Comparison of ENCODE assay signal across 20 mouse cellular contexts in the genomic region with DNA sequence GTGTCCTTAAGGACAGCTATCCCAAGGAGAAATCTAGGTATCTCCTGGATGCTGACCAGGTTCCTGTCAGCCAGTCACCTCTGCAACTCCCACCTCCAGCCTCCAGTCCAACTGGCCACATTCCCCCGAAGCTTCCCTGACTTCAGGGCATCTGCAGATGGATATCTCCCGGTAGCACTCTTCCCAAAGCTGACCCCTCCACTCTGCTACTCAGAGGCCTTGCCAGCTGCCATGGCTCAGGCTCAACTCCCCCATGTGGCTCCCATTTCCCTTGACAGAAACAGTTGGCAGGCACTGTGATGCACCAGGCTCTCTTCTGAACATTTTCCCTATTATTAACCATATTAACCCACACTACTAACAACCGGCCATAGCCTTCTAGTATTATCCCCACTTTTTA. TPM values are rescaled to one million over a fixed set of nuclear protein-coding genes. Genes with fewer than 3 reads are reported as not detected.
DNase-seq lines count a peak whose midpoint lies in the region; ATAC-seq and TF ChIP-seq lines count a peak whose summit lies in the region.
"Had no signal": no experiment of that assay in that cellular context is flagged by ENCODE, and none has a peak within 500 bp of the region (broad histone marks: within the 10 kb centered on the region; RNA-seq: fewer than 3 reads in every experiment).

No protein-coding gene starts in this region.

- no peak overlapping the region for H3K4me3 ChIP-seq in gastrocnemius, adult 2 months
- no peak overlapping the region for H3K4me3 ChIP-seq in lung, postnatal 0 days (ENCODE audit: low read depth, low read length)
- H3K4me3 ChIP-seq: forebrain, embryonic 12.5 days; hindbrain, embryonic 12.5 days; limb, embryonic 13.5 days; liver, embryonic 13.5 days; stomach, embryonic 15.5 days had no signal

- 42% methylated on average over 3 of the region's 3 CpGs for WGBS in lung, postnatal 0 days

- H3K27ac ChIP-seq in gastrocnemius, adult 2 months: peak overlapping the region; percentile 68; the same call in 1 of the 2 replicates
- H3K27ac ChIP-seq in lung, postnatal 0 days (ENCODE audit: low read length): no peak overlapping the region
- H3K27ac ChIP-seq: forebrain, embryonic 12.5 days; hindbrain, embryonic 12.5 days; limb, embryonic 13.5 days; liver, embryonic 13.5 days; stomach, embryonic 15.5 days had no signal

- no peak for DNase-seq in gastrocnemius, adult 2 months
- DNase-seq in gastrocnemius, postnatal 10 days: no peak
- DNase-seq in lung, postnatal 10 days: peak; percentile 34
- DNase-seq in lung, postnatal 0 days (ENCODE audit: low spot score): no peak
- peak; percentile 76 for DNase-seq in cerebellum, adult 11-12 months
- peak; percentile 73 to 74 for DNase-seq in cerebellum, postnatal 25 days
- no peak for DNase-seq in yolk sac, embryonic 10.5 days (ENCODE audit: low spot score)
- no peak for DNase-seq in heart, postnatal 25 days (ENCODE audit: low spot score)
- DNase-seq: adrenal gland, adult 2 months; B cell, adult 2 months; gastrocnemius, postnatal 36 days; kidney, adult 8-10 months; kidney, postnatal 36 days; liver, embryonic 13.5 days; thymus, adult 18-20 months; thymus, postnatal 4 days had no signal

- no peak for ATAC-seq in lung, postnatal 0 days

- peaks cover 22% of the 10 kb centered on the region; the same call in 1 of the 2 replicates for H3K36me3 ChIP-seq in lung, postnatal 0 days (ENCODE audit: insufficient read depth, low read length)

- H3K9ac ChIP-seq in lung, postnatal 0 days (replicated peaks; ENCODE audit: low read depth): no peak overlapping the region
- H3K9ac ChIP-seq: forebrain, embryonic 12.5 days; hindbrain, embryonic 12.5 days; limb, embryonic 13.5 days; liver, embryonic 13.5 days; stomach, embryonic 15.5 days had no signal

- H3K4me2 ChIP-seq in lung, postnatal 0 days (replicated peaks; ENCODE audit: low read depth, low read length): no peak overlapping the region
- H3K4me2 ChIP-seq: forebrain, embryonic 12.5 days; hindbrain, embryonic 12.5 days; limb, embryonic 13.5 days; liver, embryonic 13.5 days; stomach, embryonic 15.5 days had no signal

- H3K27me3 ChIP-seq in lung, postnatal 0 days (replicated peaks; ENCODE audit: insufficient read depth, low read length): no peaks in the 10 kb centered on the region
- H3K27me3 ChIP-seq: forebrain, embryonic 12.5 days; hindbrain, embryonic 12.5 days; limb, embryonic 13.5 days; liver, embryonic 13.5 days; stomach, embryonic 15.5 days had no signal

- TF ChIP-seq CTCF in gastrocnemius, adult 2 months (IDR thresholded peaks at IDR 0.05): no peak
- no peak for TF ChIP-seq CTCF in lung, postnatal 0 days (IDR thresholded peaks at IDR 0.05)

- H3K9me3 ChIP-seq in lung, postnatal 0 days (ENCODE audit: low read length): no peaks in the 10 kb centered on the region
- H3K9me3 ChIP-seq: forebrain, embryonic 12.5 days; hindbrain, embryonic 12.5 days; limb, embryonic 13.5 days; liver, embryonic 13.5 days; stomach, embryonic 15.5 days had no signal

- no peaks in the 10 kb centered on the region for H3K4me1 ChIP-seq in lung, postnatal 0 days (ENCODE audit: insufficient read depth, low read depth, low read length)
- H3K4me1 ChIP-seq: forebrain, embryonic 12.5 days; hindbrain, embryonic 12.5 days; limb, embryonic 13.5 days; stomach, embryonic 15.5 days had no signal

- intact Hi-C loops in gastrocnemius, adult 2 months (cut with DNase I): no loop called here
- intact Hi-C loops in heart, postnatal 25 days (cut with DNase I): loop anchor here (5.0 kb wide), 1 partner anchor 74 kb away; a partner anchor contains a TSS

- no peak for TF ChIP-seq EP300 in lung, postnatal 0 days (IDR thresholded peaks at IDR 0.05)

RNA-seq across cellular contexts. Expression of a gene that starts 27.1 kb away (rescaled TPM):
- total RNA-seq in gastrocnemius, adult 2 months (2021): 10 to 100 TPM; 13.1 to 14.9 TPM
- 10 to 100 TPM; 17.0 to 21.3 TPM for total RNA-seq in gastrocnemius, postnatal 10 days (2021)
- polyA plus RNA-seq in lung, postnatal 0 days (2015; fragmentation: Nextera tagmentation; extraction: Ambion mirVana): 21.9 and 23.8 TPM in 2 replicates
- 10 to 100 TPM; 21.4 to 22.2 TPM for total RNA-seq in heart, postnatal 25 days (2021)

RNA-seq across cellular contexts. Expression of a gene that starts 27.1 kb away (rescaled TPM):
- total RNA-seq in gastrocnemius, adult 2 months (2021): 10 to 100 TPM in 1 of 2 experiments, 1 to 10 TPM in 1; 9.8 to 11.1 TPM
- total RNA-seq in gastrocnemius, postnatal 10 days (2021): 10 to 100 TPM in 1 of 2 experiments, 1 to 10 TPM in 1; 9.5 to 16.8 TPM
- 16.8 and 19.3 TPM in 2 replicates for polyA plus RNA-seq in lung, postnatal 0 days (2015; fragmentation: Nextera tagmentation; extraction: Ambion mirVana)
- 10 to 100 TPM; 14.5 to 15.1 TPM for total RNA-seq in heart, postnatal 25 days (2021)

Comparison
In these comparisons a context has a peak if more than half of its experiments do, and no peak if none do; other contexts are left out.
1. DNase-seq: peak in lung, postnatal 10 days (single experiment), cerebellum, adult 11-12 months (single experiment) and cerebellum, postnatal 25 days (2 of 2); none in gastrocnemius, adult 2 months (single experiment), gastrocnemius, postnatal 10 days (single experiment), lung, postnatal 0 days (single experiment), yolk sac, embryonic 10.5 days (single experiment) and heart, postnatal 25 days (single experiment).